Mouse (Mus musculus): ENCODE data around the gene Kdelr3. TPM values are rescaled to one million over a fixed set of nuclear protein-coding genes. Genes with fewer than 3 reads are reported as not detected.

Gene Kdelr3
- polyA plus RNA-seq, 1 experiment from 2014 or later = 18.3 TPM

DNA sequence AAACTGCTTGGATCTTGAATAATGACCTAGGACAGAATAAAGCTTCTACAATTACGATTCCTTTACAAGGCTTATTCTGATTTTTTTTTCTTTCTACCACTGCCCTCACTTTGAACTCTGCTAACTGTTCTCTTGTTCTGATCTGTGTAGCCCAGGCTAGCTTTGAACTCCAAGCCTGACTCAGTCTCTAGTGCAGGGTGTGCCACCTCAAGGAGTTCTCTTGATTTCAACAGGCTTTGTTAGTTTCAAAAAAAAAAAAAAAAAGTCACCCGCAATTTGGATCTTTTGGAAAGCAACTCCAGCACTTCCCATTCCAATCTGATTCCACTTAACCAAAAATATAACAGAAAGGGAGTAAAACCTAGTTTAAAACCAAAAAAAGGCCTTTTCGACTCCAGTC lies 29.3 kb downstream of the Kdelr3 start:
- Histone ChIP-seq H3K27me3 (ENCODE audit: control insufficient read depth, insufficient read depth, low read length) (no peaks in the 10 kb centered on the region), H3K9ac (ENCODE audit: low read depth, low read length) (peak overlapping the region; percentile 99), H3K9me3 (ENCODE audit: control insufficient read depth, low read length) (no peaks in the 10 kb centered on the region), H3K36me3 (ENCODE audit: control insufficient read depth, insufficient read depth, low read length) (peaks cover 10% of the 10 kb centered on the region), H3K4me1 (replicated peaks; ENCODE audit: control insufficient read depth, insufficient read depth, low read length) (no peaks in the 10 kb centered on the region; the same call in 1 of the 2 replicates), H3K4me3 (ENCODE audit: low read depth, low read length) (peak overlapping the region; percentile 94), H3K27ac (ENCODE audit: low read depth, low read length) (peak overlapping the region; percentile 97), H3K4me2 (replicated peaks; ENCODE audit: low read depth, low read length) (peak overlapping the region; percentile 78)
- no peak for DNase-seq (ENCODE audit: low spot score)
- ATAC-seq (ENCODE audit: low FRiP score) = no peak
- 7% methylated on average over 3 of the region's 3 CpGs for WGBS

DNA sequence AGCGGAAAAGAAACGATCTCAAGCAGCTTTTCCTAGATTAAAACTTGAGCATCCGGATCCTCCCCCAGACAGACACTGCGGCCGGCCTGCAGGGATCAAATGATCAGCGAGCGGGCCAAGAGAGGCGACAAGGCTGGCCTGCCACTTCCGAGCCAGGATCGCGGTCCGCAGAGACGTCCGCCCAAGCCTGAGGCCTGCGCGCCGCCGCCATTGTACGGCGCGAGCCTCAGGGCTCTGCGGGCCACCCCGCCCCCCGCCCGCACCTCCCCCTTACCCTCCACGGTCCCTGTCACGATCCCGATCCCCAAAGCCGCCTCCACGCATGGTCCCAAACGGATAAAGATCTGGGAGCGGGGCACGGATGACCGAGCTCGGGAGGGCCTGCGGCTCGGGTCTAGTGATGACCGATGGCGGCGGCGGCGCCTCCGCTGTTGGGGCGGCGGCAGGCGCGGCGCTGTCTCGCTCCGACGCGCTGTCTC lies 29.7 kb downstream of the Kdelr3 start:
- Histone ChIP-seq H3K27me3 (ENCODE audit: control insufficient read depth, insufficient read depth, low read length) (no peaks in the 10 kb centered on the region), H3K4me1 (replicated peaks; ENCODE audit: control insufficient read depth, insufficient read depth, low read length) (no peaks in the 10 kb centered on the region; the same call in 1 of the 2 replicates), H3K4me3 (ENCODE audit: low read depth, low read length) (peak overlapping the region; percentile 94), H3K27ac (ENCODE audit: low read depth, low read length) (peak overlapping the region; percentile 97), H3K9me3 (ENCODE audit: control insufficient read depth, low read length) (no peaks in the 10 kb centered on the region), H3K9ac (ENCODE audit: low read depth, low read length) (peak overlapping the region; percentile 99), H3K4me2 (replicated peaks; ENCODE audit: low read depth, low read length) (peak overlapping the region; percentile 78), H3K36me3 (ENCODE audit: control insufficient read depth, insufficient read depth, low read length) (peaks cover 5% of the 10 kb centered on the region; the same call in 1 of the 2 replicates)
- under 1% methylated on average over 41 of the region's 52 CpGs for WGBS
- ATAC-seq (ENCODE audit: low FRiP score) = peak; percentile 83
- DNase-seq (ENCODE audit: low spot score) = no peak

DNA sequence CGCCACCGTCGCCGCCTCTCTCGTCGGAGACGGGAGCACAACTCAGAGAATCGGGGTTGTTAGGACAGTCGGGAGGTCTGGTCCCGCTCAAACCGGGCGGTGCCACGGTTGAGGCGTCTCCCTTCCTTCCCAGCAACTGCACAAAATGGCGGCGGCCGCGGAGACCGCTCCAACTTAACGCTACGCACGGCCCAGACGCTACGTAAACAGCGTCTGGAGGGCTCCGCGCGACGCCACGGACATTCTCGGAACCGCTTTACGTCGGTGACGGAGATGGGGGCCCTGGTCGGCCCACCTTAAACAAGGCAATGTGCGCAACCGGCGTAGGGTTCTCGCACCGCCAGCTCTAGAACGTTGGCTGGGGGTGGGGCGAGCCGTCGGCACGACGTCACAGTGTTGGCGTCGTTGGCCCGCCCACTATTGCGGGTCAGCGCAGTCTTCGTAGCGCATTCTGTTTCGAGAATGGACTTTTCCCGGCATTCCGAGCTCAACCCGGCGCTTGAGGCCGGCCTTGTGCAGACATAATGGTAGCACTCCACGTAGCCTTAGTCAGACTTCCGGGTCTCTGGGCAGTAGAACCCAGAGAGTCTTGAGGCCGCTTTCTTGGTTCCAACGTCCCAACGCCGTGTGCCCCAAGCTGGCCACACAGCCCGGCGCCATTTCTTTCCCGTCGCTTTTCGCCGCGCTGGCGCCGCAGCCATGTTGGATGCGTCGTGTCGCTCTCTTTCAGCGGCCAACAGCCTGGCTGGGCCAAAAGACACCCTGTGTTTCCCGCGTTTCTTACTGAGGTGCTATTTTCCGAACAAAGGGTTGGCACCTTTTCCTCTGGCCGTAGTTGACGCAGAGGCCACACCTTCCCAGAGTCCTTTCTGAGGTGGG lies 30.4 kb downstream of the Kdelr3 start, which contains the start of gene Ddx17:
Ddx17 (minus strand) TSS at position 332 of the 879 bp plus-strand sequence.
- H3K4me3 ChIP-seq (ENCODE audit: low read depth, low read length) = peak within 1 kb of the TSS; percentile 94
- peaks cover 5% of the 10 kb centered on the region; the same call in 1 of the 2 replicates for H3K36me3 ChIP-seq (ENCODE audit: control insufficient read depth, insufficient read depth, low read length)
- no peaks in the 10 kb centered on the region for H3K9me3 ChIP-seq (ENCODE audit: control insufficient read depth, low read length)
- WGBS = 2% methylated on average over 82 of the region's 84 CpGs
- DNase-seq (ENCODE audit: low spot score) = peak; percentile 99
- peak within 1 kb of the TSS; percentile 97 for H3K27ac ChIP-seq (ENCODE audit: low read depth, low read length)
- H3K9ac ChIP-seq (ENCODE audit: low read depth, low read length) = peak within 1 kb of the TSS; percentile 99
- peak within 1 kb of the TSS; percentile 78 for H3K4me2 ChIP-seq (replicated peaks; ENCODE audit: low read depth, low read length)
- peak; percentile 98 for ATAC-seq (ENCODE audit: low FRiP score)
- H3K4me1 ChIP-seq (replicated peaks; ENCODE audit: control insufficient read depth, insufficient read depth, low read length) = no peaks in the 10 kb centered on the region; the same call in 1 of the 2 replicates
- H3K27me3 ChIP-seq (ENCODE audit: control insufficient read depth, insufficient read depth, low read length) = no peaks in the 10 kb centered on the region

DNA sequence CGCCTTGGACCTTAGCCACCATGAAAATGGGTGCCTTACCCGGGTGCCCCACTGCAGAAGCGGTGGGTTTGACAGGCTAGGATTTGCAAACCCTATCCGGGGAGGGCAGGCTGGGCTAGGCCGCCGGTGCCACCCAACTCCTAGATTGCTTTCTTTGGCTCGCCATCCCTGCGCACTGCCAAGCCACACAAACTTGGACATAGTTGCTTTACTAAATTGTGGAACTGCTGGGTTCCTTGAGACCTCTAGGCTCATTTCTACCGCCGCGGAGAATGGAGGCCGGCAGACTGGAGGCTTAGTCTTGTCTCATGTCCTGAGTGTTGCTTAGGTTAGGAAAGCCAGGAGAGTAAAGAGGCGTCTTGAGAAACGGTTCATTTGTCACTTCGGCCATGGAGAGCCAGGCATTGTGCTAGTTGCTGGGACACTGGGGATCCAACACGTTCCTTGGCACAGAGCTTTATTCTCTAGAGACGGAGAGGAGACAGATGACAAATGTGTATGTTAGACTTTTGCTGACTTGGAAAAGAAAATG lies 31.1 kb downstream of the Kdelr3 start:
- WGBS = 75% methylated on average over 17 of the region's 17 CpGs
- Histone ChIP-seq H3K9me3 (ENCODE audit: control insufficient read depth, low read length) (no peaks in the 10 kb centered on the region), H3K36me3 (ENCODE audit: control insufficient read depth, insufficient read depth, low read length) (peaks cover 5% of the 10 kb centered on the region; the same call in 1 of the 2 replicates), H3K4me1 (replicated peaks; ENCODE audit: control insufficient read depth, insufficient read depth, low read length) (no peaks in the 10 kb centered on the region; the same call in 1 of the 2 replicates), H3K27me3 (ENCODE audit: control insufficient read depth, insufficient read depth, low read length) (no peaks in the 10 kb centered on the region), H3K27ac (ENCODE audit: low read depth, low read length) (peak overlapping the region; percentile 93), H3K4me3 (ENCODE audit: low read depth, low read length) (peak overlapping the region; percentile 94), H3K9ac (ENCODE audit: low read depth, low read length) (peak overlapping the region; percentile 83), H3K4me2 (replicated peaks; ENCODE audit: low read depth, low read length) (peak overlapping the region; percentile 43)
- DNase-seq (ENCODE audit: low spot score) (no peak), ATAC-seq (ENCODE audit: low FRiP score) (no peak; the same call in 1 of the 2 replicates)

DNA sequence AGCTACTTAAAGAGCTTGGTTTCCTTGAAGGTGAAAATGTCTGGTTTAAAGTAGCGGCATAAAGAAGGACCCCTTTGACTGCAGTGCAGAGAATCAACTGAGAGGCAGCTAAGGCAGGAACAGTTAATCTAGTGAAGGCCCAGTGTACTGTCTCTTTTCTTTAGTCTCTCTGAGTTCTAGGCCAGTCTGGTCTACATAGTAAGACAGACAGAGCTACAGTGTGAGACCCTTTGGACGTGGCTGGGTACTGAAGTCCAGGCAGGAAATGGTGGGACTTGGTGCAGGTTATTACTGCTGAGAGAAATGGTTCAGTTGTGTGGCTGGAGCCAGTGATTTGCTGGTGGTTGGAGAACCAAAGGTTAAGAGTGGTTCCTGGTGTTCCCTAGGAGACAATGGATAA lies 32.0 kb downstream of the Kdelr3 start:
- Histone ChIP-seq H3K9me3 (ENCODE audit: control insufficient read depth, low read length) (no peaks in the 10 kb centered on the region), H3K36me3 (ENCODE audit: control insufficient read depth, insufficient read depth, low read length) (peaks cover 1% of the 10 kb centered on the region; the same call in 1 of the 2 replicates), H3K27ac (ENCODE audit: low read depth, low read length) (no peak overlapping the region), H3K9ac (ENCODE audit: low read depth, low read length) (no peak overlapping the region), H3K4me3 (ENCODE audit: low read depth, low read length) (no peak overlapping the region), H3K4me1 (replicated peaks; ENCODE audit: control insufficient read depth, insufficient read depth, low read length) (no peaks in the 10 kb centered on the region; the same call in 1 of the 2 replicates), H3K27me3 (ENCODE audit: control insufficient read depth, insufficient read depth, low read length) (no peaks in the 10 kb centered on the region), H3K4me2 (replicated peaks; ENCODE audit: low read depth, low read length) (no peak overlapping the region)
- no peak for DNase-seq (ENCODE audit: low spot score)
- ATAC-seq (ENCODE audit: low FRiP score) = no peak
- WGBS = 94% methylated on average over 2 of the region's 2 CpGs

DNA sequence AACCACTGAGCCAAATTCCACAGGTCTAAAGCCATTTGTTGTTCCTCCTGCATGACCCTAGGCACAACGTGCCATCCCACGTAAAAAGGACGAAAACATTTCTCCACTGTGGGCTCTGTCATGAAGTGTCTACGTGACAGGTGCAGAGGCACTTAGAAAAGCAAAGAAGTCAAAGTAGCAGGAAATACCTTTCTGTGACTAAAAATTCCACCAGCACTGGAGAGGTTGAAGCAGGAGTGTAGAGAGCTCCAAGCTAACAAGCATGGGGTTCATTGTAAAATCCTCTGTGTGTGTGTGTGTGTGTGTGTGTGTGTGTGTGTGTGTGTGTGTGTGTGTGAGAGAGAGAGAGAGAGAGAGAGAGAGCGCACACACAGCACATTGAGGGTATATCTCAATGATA lies 36.4 kb downstream of the Kdelr3 start:
- Histone ChIP-seq H3K27me3 (ENCODE audit: control insufficient read depth, insufficient read depth, low read length) (no peaks in the 10 kb centered on the region), H3K4me3 (ENCODE audit: low read depth, low read length) (no peak overlapping the region), H3K27ac (ENCODE audit: low read depth, low read length) (no peak overlapping the region), H3K9me3 (ENCODE audit: control insufficient read depth, low read length) (no peaks in the 10 kb centered on the region), H3K4me2 (replicated peaks; ENCODE audit: low read depth, low read length) (no peak overlapping the region), H3K4me1 (replicated peaks; ENCODE audit: control insufficient read depth, insufficient read depth, low read length) (no peaks in the 10 kb centered on the region), H3K36me3 (ENCODE audit: control insufficient read depth, insufficient read depth, low read length) (no peaks in the 10 kb centered on the region), H3K9ac (ENCODE audit: low read depth, low read length) (no peak overlapping the region)
- ATAC-seq (ENCODE audit: low FRiP score) (no peak), DNase-seq (ENCODE audit: low spot score) (no peak)
- 84% methylated on average over 5 of the region's 5 CpGs for WGBS

DNA sequence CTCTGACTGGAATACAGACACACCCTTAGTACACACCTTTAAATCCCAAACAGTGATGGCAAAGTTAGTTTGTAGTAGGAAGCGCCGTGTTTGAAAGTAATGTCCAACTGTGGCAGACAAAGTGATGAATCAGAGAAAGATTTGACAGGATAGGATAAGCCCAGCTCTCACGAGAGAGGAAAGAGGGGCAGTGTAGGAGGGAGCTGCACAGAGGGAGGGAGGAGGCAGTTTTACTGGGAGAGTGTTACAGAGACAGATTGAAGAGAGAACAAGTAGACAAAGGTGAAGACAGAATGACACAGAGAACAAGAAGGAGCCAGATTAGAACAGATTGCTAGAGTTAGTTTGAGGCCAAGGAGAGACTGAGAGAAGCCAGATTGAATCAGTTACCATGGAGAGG lies 43.4 kb downstream of the Kdelr3 start:
- WGBS = 69% methylated on average over 3 of the region's 3 CpGs
- H3K4me1 ChIP-seq (replicated peaks; ENCODE audit: control insufficient read depth, insufficient read depth, low read length) = no peaks in the 10 kb centered on the region
- DNase-seq (ENCODE audit: low spot score) = no peak
- H3K27ac ChIP-seq (ENCODE audit: low read depth, low read length) = no peak overlapping the region
- H3K4me3 ChIP-seq (ENCODE audit: low read depth, low read length) = no peak overlapping the region
- H3K9me3 ChIP-seq (ENCODE audit: control insufficient read depth, low read length) = no peaks in the 10 kb centered on the region
- H3K27me3 ChIP-seq (ENCODE audit: control insufficient read depth, insufficient read depth, low read length) = no peaks in the 10 kb centered on the region
- ATAC-seq (ENCODE audit: low FRiP score) = no peak
- H3K4me2 ChIP-seq (replicated peaks; ENCODE audit: low read depth, low read length) = no peak overlapping the region
- no peak overlapping the region for H3K9ac ChIP-seq (ENCODE audit: low read depth, low read length)
- H3K36me3 ChIP-seq (ENCODE audit: control insufficient read depth, insufficient read depth, low read length) = no peaks in the 10 kb centered on the region

DNA sequence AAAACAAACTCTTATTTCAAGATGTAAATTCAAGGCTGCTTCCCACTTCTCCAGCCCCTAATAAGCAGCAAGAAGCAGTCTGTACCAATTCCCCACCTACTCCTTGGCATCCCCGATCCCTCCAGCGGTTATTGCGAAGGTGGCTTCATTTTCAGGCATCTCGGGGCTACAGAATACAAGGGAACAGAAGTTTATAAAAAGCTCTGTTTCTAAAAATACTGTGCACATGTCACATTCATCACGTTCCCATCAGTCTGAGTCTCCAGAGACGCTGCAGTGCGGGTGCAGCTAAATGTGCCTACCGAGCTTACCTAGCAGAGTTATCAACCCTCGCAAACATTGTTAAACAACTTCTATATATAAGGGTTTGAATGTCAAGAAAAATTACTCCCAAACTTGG lies 46.2 kb downstream of the Kdelr3 start:
- Histone ChIP-seq H3K4me3 (ENCODE audit: low read depth, low read length) (no peak overlapping the region), H3K9me3 (ENCODE audit: control insufficient read depth, low read length) (no peaks in the 10 kb centered on the region), H3K4me2 (replicated peaks; ENCODE audit: low read depth, low read length) (no peak overlapping the region), H3K27me3 (ENCODE audit: control insufficient read depth, insufficient read depth, low read length) (no peaks in the 10 kb centered on the region), H3K4me1 (replicated peaks; ENCODE audit: control insufficient read depth, insufficient read depth, low read length) (no peaks in the 10 kb centered on the region), H3K36me3 (ENCODE audit: control insufficient read depth, insufficient read depth, low read length) (no peaks in the 10 kb centered on the region), H3K27ac (ENCODE audit: low read depth, low read length) (no peak overlapping the region), H3K9ac (ENCODE audit: low read depth, low read length) (no peak overlapping the region)
- 93% methylated on average over 9 of the region's 9 CpGs for WGBS
- no peak for DNase-seq (ENCODE audit: low spot score)
- no peak for ATAC-seq (ENCODE audit: low FRiP score)

Measured in hindbrain, embryonic 11.5 days (tissue).